Mouse (Mus musculus) midbrain, embryonic 12.5 days (tissue): ENCODE measurements at regions not wholly inside any gene's neighbourhood (a gene's known extent, or its start where the extent isn't known, plus 50 kb on each side); places are given as distances from the start of the nearest gene placed in this dataset.

Experiments
- ATAC-seq: fragments of 200-750 bp; cut with Nextera tagmentation; 2 replicates; pipeline ENCODE4 v1.8.0; 2017; ENCODE audit warnings: low read depth, moderate TSS enrichment, moderate library complexity; ENCODE audit not compliant: low FRiP score
- H3K27ac ChIP-seq: fragments of 300-500 bp; sonication (generic); replicated peaks from 2 replicates; pipeline ENCODE4 v1.5.1; 2016; ENCODE audit warnings: mild to moderate bottlenecking
- H3K27me3 ChIP-seq: fragments of 300-500 bp; sonication (generic); 2 replicates; pipeline ENCODE4 v1.6.1; 2016; ENCODE audit warnings: mild to moderate bottlenecking
- H3K36me3 ChIP-seq: fragments of 300-500 bp; sonication (generic); 2 replicates; pipeline ENCODE4 v1.6.1; 2016
- H3K4me1 ChIP-seq: fragments of 300-500 bp; sonication (generic); 2 replicates; pipeline ENCODE4 v1.6.1; 2016
- H3K4me2 ChIP-seq: fragments of 300-500 bp; sonication (generic); replicated peaks from 2 replicates; pipeline ENCODE4 v1.6.1; 2016; ENCODE audit warnings: mild to moderate bottlenecking, moderate library complexity
- H3K4me3 ChIP-seq: fragments of 300-500 bp; sonication (generic); 2 replicates; pipeline ENCODE4 v1.5.1; 2016; ENCODE audit warnings: mild to moderate bottlenecking
- H3K9ac ChIP-seq: fragments of 300-500 bp; sonication (generic); replicated peaks from 2 replicates; pipeline ENCODE4 v1.6.1; 2016; ENCODE audit warnings: mild to moderate bottlenecking, moderate library complexity
- H3K9me3 ChIP-seq: fragments of 300-500 bp; sonication (generic); 2 replicates; pipeline ENCODE4 v1.6.1; 2016; ENCODE audit warnings: mild to moderate bottlenecking
- WGBS: fragments of 180-500 bp; shearing (Covaris S2); methylation state at CpG from one replicate; pipeline ENCODE4 v1.1.7; 2016; 5-methylcytosine and 5-hydroxymethylcytosine counted together

- no peak overlapping the region for H3K4me3 ChIP-seq
- H3K4me2 ChIP-seq: no peak overlapping the region
- ATAC-seq: no peak
- no peaks in the 10 kb centered on the region for H3K9me3 ChIP-seq
- H3K27ac ChIP-seq: no peak overlapping the region
- H3K4me1 ChIP-seq: no peaks in the 10 kb centered on the region
- no peaks in the 10 kb centered on the region for H3K36me3 ChIP-seq
- H3K27me3 ChIP-seq: no peaks in the 10 kb centered on the region
- WGBS: 97% methylated on average over 3 of the region's 3 CpGs
- H3K9ac ChIP-seq: no peak overlapping the region
Measured at GRCm38 (mm10) chr1:18727259-18727658, 375.6 kb upstream of the Tfap2d start.

GRCm38 (mm10) chr1:18758347-18759129, 344.3 kb upstream of the Tfap2d start:
- Histone ChIP-seq H3K27ac (no peak overlapping the region), H3K9ac (no peak overlapping the region), H3K36me3 (no peaks in the 10 kb centered on the region), H3K4me1 (no peaks in the 10 kb centered on the region), H3K4me2 (no peak overlapping the region), H3K4me3 (no peak overlapping the region), H3K9me3 (no peaks in the 10 kb centered on the region), H3K27me3 (no peaks in the 10 kb centered on the region)
- peak; percentile 60; the same call in 1 of the 2 replicates for ATAC-seq
- WGBS: 65% methylated on average over 3 of the region's 3 CpGs

DNA sequence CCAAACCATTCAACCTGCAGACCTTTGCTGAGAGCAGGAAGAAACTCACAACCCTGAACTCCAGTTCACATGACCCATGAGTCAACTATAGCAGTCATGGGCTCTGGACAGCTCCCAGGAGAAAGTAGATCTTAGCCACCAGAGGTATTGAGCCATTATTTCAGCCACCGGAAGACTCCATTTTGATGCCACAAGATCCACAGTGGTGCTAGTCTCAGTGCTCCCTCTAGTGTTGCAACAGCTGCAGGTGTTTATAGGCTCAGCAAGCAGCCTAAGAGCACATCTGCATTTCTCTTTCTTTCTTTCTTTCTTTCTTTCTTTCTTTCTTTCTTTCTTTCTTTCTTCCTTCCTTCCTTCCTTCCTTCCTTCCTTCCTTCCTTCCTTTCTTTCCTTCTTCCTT, 309.2 kb upstream of the Tfap2d start:
- no peak overlapping the region for H3K4me2 ChIP-seq
- no peaks in the 10 kb centered on the region for H3K36me3 ChIP-seq
- no peaks in the 10 kb centered on the region for H3K9me3 ChIP-seq
- H3K4me1 ChIP-seq: no peaks in the 10 kb centered on the region
- 38% methylated on average over 1 of the region's 1 CpGs for WGBS
- no peak overlapping the region for H3K27ac ChIP-seq
- ATAC-seq: no peak
- no peak overlapping the region for H3K9ac ChIP-seq
- no peaks in the 10 kb centered on the region for H3K27me3 ChIP-seq
- no peak overlapping the region for H3K4me3 ChIP-seq
